Mouse (Mus musculus) lung, postnatal 14 days (tissue): Measurements from ENCODE around the gene Zfp346.
A peak's percentile ranks its signal among the peaks of the same experiment; 100 is the strongest.
"Not testable (repeated sequence)": the region's sequence is repeated elsewhere in the genome, so short reads cannot be mapped to it uniquely, and the experiment has no call there.

ENCODE experiments used
- DNase-seq: peaks from one replicate; pipeline ENCODE4 v3.0.0; 2021

Zfp346 gene

GRCm38 (mm10) chr13:55105045-55105952 is at the start of gene Zfp346:
Gene Zfp346, plus strand, starts transcription at chr13:55105311.
- peak; percentile 98 for DNase-seq

- DNase-seq, result peak; percentile 32
Observed at GRCm38 (mm10) chr13:55058042-55058441, 47.1 kb upstream of the Zfp346 start.

DNA sequence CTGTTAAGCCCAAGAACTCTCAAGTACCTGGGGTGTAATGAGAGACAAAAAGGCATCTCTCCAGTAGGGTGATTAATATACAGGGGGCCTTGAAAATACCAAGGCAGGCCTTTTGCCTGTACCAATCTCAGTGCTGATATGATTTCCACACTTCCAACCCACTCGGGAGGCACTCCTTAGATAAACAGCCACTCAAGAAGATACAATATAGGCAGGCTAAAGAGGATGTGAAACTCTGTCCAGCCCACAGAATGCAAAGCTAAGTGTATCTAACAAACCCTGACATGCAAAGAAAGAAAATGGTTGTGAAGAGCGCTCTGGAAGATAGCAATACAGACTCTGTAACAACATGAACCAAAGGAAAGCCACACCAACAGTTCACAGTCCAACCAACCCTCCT is 41.8 kb upstream of the Zfp346 start:
- DNase-seq, result no peak

GRCm38 (mm10) chr13:55069719-55070118 is 35.4 kb upstream of the Zfp346 start:
- DNase-seq, result peak; percentile 22

- DNase-seq, result peak; percentile 21
Observed at GRCm38 (mm10) chr13:55071322-55071721, 33.8 kb upstream of the Zfp346 start.

DNA sequence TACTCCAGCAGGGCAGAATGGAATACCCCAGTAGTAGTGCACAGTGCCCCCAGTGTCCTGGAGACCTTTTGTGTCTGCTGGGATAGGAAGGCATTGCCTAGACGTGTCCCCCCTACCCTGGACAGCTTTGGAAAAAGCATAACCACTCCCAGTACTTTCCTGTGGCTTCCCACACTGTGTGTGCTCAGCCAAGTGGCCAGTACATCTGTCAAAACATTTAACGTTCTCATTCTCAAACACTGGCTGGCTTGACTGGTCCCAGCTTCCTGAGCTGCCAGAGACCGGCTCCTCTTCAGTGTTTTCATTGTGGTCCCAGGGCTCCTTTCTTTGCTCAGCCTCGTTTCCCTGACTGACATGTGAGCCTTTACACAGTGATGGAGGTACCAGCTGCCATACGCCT is 29.5 kb upstream of the Zfp346 start:
- no peak for DNase-seq

DNA sequence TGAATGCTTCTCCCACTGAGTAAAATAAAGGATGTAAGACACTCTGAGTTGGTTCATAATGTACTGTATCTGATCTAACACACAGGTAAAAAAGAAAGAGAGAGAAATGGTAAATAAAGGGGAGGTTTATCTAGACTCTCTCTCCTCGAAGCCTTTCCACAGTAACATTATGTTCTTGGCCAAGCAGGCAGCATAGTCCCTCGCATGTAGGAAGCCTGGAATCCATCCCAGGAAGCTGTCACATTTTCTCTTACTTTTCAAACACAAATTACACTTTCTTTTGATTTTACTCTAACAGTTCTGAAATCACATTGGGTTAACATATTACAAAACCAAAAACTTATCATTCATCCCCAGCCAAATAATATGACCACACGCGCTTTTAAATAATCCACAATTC is 12.5 kb upstream of the Zfp346 start:
- DNase-seq, result no peak

- not testable (repeated sequence) for DNase-seq
Observed at GRCm38 (mm10) chr13:55097841-55098240, 7.3 kb upstream of the Zfp346 start.

- DNase-seq, result peak; percentile 18
Observed at GRCm38 (mm10) chr13:55099066-55099725, 5.9 kb upstream of the Zfp346 start.

DNA sequence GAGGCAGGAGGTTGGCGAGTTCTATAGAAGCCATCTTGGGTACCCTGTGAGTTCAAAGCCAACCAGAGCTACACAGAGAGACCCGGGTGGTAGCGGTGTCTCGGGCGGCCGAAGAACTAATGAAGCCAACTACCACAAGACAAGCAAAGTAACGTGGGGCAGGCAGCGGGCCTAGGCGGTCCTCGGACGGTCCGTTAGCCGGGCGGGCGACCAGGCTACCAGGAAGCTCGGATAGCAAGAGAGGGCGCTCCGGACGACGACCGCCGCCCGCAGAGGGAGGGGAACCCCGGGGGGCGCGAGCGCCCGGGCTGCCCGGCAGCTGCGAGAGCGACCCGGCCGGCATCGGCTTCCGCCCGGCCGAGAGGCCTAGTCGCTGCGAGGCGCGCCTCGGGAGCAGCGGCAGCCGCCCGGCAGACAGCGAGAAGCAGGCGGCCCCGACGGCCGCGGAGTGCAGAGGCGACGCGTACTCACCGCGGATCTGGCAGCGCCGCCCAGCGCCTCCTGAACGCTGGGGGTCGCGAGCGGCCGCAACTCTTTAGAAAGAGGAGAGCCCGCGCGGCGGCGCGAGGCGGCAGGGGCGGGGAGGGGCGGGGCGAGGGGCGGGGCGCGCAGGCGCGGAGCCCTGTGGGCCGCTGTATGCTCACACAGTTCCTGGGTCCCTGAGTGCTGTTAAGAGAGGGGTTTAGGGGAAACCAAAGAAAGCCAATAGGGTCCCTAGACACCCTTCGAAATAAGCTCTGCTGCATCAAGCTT is 5.2 kb upstream of the Zfp346 start, which contains the start of gene Uimc1:
Uimc1 (minus strand) TSS at position 575 of the 753 bp plus-strand sequence.
- DNase-seq, result peak; percentile 85

DNA sequence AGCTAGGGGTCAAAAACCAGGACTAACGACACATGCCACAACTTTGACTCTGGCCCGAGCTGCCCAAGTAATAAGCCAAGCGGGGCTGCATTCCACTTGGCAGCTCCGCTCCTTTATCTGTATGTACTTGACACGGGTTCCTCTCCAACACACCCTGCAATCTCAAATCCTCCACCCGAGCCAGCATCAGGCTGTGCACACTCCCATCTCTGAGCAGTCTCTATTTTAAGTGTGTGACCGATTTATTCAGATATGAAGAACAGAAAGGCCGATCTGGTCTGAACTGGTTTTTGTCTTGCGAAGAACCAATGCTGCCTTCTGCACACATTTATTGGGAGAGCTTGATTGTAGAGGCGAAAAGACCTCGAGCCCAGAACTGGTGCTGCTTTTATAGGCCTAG is 3.5 kb upstream of the Zfp346 start:
- no peak for DNase-seq

DNA sequence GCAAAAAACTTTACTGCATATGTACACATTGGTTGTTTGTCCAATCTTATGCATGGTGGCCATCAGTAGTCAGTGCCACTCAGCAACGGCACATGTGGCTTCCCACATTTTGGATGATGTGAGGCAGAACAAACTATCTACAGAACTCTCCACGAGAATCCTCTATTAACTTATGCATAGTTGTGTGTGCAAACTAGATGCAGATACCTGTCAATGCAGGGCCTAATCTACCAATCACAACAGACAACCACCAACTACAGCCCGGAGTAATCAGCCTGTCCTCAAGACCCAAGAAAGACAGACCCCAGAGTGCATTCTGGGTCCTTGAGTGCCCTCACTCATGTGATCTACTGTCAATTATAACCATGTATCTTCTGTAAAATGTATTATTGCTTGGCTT is 2.7 kb upstream of the Zfp346 start:
- DNase-seq, result no peak

DNA sequence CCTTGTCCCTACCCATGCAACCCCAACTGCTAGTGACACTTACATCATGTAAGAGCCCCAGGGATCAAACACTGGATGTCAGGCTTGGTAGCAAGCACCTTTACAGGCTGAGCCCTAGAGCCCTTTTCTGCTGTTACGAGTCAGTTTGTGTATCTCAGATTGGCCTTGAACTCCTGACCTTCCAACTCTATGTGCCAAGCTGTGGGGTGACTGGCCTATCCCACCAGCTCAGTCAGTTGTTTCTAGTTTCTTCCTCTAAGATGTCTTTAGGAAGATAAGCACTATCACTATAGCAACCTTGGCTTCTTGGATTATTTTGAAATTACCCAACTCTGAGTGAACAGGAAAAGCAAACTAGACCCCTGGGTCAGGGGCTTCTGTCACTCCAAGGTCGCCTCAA is 1.8 kb upstream of the Zfp346 start:
- no peak for DNase-seq

DNA sequence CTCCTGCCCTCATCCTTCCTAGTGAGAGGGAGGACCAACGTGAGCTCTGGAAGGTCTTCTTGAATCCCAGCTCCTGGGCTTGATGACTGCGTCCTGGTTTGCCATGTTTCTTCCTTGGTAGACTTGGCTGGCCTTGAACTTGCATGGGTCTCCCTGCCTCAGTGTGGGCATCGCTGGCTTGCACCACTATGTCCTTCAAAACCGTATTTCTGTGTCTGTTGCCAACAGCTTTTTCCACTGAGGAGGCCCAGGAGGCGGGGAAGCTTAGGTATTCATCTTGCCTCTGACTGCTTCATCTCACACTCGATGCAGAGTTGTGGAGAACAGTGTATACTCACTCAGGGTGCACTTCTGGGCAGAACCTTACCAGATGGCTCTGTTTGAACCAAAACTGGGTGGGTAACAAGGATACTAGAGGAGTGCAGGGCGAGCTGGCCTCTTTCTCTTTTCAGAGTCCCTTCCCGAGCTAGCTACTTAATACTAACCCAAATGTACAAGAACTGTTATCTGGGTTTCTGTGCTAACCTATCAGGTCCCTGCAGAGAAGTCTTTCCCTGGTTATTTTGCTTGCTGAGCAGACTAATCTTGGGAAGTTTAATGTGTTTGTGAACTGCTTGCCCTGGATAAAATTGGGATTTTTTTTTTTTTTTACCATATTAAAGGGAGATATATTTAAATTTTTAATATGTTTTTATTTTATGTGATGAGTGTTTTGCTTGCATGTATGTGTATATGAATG is 1.0 kb downstream of the Zfp346 start:
- no peak for DNase-seq

- DNase-seq, result no peak
Observed at GRCm38 (mm10) chr13:55107116-55107515, 2.0 kb downstream of the Zfp346 start.

- no peak for DNase-seq
Observed at GRCm38 (mm10) chr13:55107694-55108093, 2.6 kb downstream of the Zfp346 start.

DNA sequence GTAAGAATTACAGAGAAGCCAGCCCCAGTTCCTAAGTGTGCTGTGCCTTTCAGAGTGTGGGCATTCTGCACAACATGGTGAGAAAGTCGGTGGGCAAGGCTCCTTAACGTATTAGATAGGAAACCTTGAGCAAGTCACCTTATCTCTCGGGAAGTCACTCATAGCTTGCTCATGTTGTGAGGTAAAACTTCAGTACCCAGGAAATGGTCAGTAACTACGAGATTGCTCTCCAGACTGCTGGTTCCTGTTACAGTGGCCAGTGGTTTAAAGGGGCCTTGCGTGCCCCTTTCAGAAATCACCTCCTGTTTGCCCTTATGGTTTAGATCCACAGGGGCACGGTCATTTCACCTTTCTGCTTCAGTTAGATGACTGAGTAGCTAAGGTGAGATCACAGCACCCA is 9.3 kb downstream of the Zfp346 start:
- no peak for DNase-seq

DNA sequence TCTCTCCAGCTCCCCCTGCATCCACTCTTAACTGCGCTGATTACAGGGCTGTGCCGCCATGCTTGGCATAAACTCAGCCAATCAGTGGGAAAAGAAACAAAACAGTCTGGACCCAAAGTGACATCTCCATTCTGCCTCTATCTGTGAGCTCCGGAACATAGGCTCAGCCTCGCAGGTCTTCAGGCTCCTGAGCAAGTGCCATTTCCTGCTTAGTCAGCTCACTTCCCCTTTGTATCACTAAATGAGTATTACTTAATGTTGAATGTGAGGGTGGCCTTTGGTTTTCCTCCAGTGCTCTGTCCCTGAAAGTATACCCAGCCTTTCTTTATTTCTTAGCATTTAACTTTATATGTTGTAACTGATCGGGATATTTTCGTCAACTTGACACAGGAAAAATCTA is 19.8 kb downstream of the Zfp346 start:
- no peak for DNase-seq

GRCm38 (mm10) chr13:55133448-55133847 is 28.3 kb downstream of the Zfp346 start, which contains the start of gene Gm17617:
Gene Gm17617, minus strand, starts transcription at chr13:55133548.
- DNase-seq, result no peak

DNA sequence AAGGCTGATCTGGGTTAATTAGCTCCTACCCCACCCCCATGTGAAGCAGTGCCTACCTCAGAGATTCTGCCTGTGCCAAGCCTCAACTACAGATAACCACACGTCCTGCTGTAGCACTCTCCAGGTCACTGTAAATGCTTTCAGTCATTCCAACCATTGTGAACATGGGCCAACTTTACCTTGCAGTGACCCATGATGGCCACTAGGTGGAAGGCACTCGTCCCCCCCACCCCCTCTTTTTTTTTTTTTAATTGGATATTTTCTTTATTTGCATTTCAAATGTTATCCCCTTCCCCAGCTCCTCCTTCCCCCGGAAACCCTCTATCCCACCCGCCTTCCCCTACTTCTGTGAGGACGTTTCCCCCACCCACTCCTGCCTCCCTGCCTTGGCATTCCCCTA is 30.3 kb downstream of the Zfp346 start:
- peak; percentile 16 for DNase-seq

DNA sequence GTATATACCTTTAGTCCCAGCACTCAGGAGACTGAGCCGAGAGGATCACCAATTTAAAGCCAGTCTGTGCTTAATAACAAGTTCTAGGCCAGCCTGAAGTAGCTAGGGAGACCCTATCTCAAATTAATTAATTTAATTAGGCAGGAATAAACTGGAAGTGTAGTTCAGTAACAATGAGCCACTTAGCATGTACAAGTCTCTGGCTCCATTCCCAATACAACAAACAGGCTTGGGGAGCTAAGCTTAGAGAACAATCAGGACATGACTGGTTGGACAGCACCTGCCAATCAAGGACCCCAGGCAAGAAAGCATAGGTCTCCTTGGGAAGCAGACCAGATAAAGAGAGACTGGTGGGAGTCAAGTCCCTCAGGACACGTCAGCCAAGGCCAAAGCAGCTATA is 35.2 kb downstream of the Zfp346 start:
- DNase-seq, result no peak

DNA sequence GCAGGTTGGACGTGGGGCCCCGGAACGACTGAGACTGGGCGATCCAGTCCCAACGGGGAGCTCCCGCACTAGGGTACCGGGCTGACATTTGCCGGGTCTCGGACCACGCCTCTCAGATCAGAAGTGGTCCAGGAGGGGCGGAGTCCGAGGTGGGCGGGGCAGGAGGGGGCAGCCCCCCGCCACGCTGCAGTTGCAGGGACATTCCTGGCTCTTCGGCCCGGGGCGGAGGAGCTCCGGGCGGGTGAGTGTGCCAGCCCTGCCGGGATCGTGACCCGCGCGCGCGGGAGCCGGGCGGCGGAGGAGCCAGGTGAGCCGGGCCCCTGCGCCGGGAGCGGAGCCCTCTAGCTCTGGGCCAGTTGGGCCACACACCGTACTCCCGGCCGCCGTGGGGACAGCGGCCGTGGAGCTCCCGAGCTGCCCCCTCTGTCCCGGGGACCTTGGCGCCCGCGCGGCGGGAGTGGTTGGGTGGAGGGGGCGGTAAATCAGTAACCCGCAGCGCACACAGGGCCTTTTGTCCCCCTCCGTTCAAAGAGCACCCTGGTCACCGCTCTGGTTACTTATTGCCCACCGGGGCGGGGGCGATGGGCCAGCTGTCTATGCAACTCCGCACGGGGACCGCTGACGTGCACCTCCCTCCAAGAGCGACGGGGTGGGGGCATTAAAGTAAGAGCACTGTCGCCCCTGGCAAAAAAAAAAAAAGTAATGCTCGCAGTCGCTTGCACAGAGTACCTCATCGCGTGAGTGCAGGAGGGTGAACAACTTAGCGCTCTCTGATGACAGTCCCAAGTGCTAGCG is 47.7 kb downstream of the Zfp346 start, which contains the start of gene Fgfr4:
Fgfr4 (plus strand) TSS at position 20 of the 795 bp plus-strand sequence.
- DNase-seq, result peak; percentile 62
